Mouse (Mus musculus): Measurements from ENCODE around the gene Vmn2r97. TPM values are rescaled to one million over a fixed set of nuclear protein-coding genes. Genes with fewer than 3 reads are reported as not detected.
"Not testable (repeated sequence)": the region's sequence is repeated elsewhere in the genome, so short reads cannot be mapped to it uniquely, and the experiment has no call there.

Gene Vmn2r97
- 0.04 TPM in 1 of 2 replicates, not detected in the other for polyA plus RNA-seq (2015; fragmentation: Nextera tagmentation; extraction: Ambion mirVana)

DNA sequence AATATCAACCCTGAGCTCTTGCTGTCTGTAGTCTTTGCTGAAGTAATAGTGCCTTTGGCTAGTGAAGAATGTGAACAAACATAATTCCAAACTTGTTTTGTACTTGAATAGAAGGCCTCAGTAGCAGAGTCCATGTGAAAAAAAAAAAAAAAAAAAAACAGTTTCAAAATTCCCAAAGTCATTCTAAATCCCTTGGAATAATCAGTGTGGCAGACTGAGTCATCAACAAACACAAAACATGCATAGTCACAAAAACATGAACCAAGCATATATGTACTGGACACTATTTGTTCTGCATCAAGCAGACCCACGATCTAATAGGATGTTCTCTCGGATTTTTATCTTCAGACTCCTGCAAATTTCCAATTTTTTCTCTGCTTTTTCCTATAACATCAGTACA, at the start of gene Vmn2r97:
Gene Vmn2r97, plus strand, starts transcription at position 301 of the 400 bp plus-strand sequence.
- not testable (repeated sequence) for H3K27ac ChIP-seq; H3K4me3 ChIP-seq; H3K27me3 ChIP-seq; H3K4me2 ChIP-seq; H3K4me1 ChIP-seq; H3K36me3 ChIP-seq; H3K9me3 ChIP-seq; ATAC-seq (ENCODE audit: borderline replicate concordance, extremely low read depth, low FRiP score, low TSS enrichment); H3K9ac ChIP-seq
- WGBS = 61% methylated on average over 2 of the region's 2 CpGs

DNA sequence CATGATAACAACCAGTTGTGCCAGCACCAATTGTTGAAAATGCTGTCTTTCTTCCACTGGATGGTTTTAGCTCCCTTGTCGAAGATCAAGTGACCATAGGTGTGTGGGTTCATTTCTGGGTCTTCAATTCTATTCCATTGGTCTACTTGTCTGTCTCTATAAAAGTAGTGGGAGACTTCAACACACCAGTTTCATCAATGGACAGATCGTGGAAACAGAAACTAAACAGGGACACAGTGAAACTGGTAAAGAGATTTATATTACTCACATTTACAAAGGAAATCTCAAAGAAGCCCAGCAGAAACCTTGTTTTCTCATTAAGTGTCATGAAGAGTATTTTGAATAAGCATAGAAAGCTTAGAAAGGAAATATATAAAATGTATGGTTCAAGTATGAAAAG, 31.7 kb upstream of the Vmn2r97 start:
- H3K27ac ChIP-seq; H3K9ac ChIP-seq; H3K4me2 ChIP-seq; ATAC-seq (ENCODE audit: borderline replicate concordance, extremely low read depth, low FRiP score, low TSS enrichment); H3K9me3 ChIP-seq; H3K4me1 ChIP-seq; H3K36me3 ChIP-seq; H3K4me3 ChIP-seq; H3K27me3 ChIP-seq: not testable (repeated sequence)
- 55% methylated on average over 2 of the region's 2 CpGs for WGBS

DNA sequence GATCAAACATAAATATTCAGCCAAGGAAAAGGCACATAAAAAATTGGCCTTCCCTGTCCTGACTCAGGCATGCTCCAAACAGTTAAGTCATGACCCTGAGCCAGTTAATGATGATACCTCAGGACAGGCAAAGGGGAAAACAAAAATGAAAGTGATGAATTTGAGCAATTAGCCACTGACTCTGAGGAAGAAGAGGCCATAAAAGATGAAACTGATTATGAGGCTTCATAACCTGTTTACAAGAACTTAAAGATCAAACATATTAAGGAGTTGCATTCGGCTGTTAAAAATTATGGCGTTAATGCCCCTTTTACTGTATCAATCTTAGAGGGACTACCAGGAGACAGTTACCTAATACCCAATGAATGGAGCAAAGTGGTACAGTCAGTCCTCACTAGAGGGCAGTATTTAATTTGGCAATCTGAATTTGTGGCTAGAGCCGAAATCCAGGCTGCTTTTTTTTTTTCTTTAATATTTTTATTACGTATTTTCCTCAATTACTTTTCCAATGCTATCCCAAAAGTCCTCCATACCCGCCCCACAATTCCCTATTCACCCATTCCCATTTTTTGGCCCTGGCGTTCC, 24.3 kb upstream of the Vmn2r97 start:
- Histone ChIP-seq H3K27me3 (no peaks in the 10 kb centered on the region), H3K4me1 (no peaks in the 10 kb centered on the region), H3K9ac (no peak overlapping the region), H3K36me3 (no peaks in the 10 kb centered on the region), H3K9me3 (no peaks in the 10 kb centered on the region), H3K4me3 (no peak overlapping the region), H3K4me2 (no peak overlapping the region), H3K27ac (no peak overlapping the region)
- ATAC-seq (ENCODE audit: borderline replicate concordance, extremely low read depth, low FRiP score, low TSS enrichment) = no peak
- 78% methylated on average over 6 of the region's 6 CpGs for WGBS

DNA sequence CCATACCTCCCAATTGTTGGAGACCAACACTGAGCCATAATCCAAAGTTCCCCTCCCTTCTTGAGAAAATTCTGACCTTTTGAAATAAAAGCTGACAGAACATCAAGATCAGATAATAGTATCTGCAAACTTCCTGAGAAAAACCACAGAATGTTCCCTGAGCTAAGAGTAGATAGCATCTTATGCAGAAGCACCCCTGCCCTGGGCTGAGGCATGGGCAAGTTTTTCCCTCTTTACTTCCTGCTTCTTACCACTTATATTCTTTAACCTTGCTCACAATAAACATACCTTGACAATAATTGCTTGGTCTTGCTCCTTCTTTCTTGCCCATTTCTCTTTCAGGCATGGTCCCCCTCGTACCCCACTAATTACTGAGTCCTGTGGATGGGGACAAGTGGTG, 43.7 kb downstream of the Vmn2r97 start:
- WGBS = 53% methylated on average over 1 of the region's 1 CpGs
- H3K9ac ChIP-seq; ATAC-seq (ENCODE audit: borderline replicate concordance, extremely low read depth, low FRiP score, low TSS enrichment); H3K27ac ChIP-seq; H3K4me1 ChIP-seq; H3K4me3 ChIP-seq; H3K9me3 ChIP-seq; H3K27me3 ChIP-seq; H3K4me2 ChIP-seq; H3K36me3 ChIP-seq: not testable (repeated sequence)

DNA sequence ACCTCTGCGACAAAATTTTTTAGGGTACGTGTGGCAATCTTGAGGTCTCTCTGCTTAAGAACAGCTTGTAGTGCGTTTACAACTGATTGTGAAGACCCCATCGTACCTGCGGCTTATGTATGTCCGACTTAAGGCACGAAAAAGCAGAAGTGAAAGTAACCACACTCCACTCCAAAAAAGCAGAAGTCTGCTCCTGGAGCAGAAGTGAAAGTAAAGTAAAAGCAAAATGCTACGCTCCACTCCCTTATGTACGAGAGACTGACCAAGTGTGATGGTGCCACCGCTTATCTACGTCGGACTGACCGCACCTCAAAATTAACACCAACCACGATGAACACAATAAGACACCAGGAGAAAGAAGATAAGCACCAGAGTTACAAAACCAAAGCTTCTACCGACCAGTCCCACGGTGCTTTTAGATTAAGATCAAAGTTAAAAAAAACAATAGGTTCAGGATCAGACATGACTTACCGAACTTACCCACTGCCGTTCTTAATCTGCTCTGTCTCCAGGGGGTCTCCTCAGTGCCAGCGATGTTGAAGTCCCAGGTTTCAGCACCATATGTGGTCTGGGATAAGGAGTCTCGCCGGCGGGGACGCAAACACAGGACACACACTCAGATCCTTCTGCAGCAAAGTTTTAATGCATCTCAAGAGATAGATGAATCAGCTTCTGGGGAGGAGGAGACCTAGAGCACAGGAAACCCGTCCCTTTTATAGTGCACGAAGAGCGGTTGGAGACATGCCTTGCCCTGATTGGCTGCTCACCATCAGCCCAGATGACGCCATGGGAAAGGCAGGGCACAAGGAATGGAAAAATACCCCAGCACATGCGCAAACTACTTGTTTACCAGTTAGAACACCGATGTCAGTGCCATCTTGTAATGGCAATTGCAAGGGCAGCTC, 54.5 kb downstream of the Vmn2r97 start:
- Histone ChIP-seq H3K36me3 (no peaks in the 10 kb centered on the region), H3K9ac (no peak overlapping the region), H3K4me2 (no peak overlapping the region), H3K4me1 (no peaks in the 10 kb centered on the region), H3K9me3 (peaks cover 16% of the 10 kb centered on the region), H3K27ac (no peak overlapping the region), H3K27me3 (no peaks in the 10 kb centered on the region), H3K4me3 (no peak overlapping the region)
- no peak for ATAC-seq (ENCODE audit: borderline replicate concordance, extremely low read depth, low FRiP score, low TSS enrichment)
- 89% methylated on average over 29 of the region's 29 CpGs for WGBS

Other genes with a start within 250 kb of the Vmn2r97 start
- gene Vmn2r98, start 139.2 kb downstream of the Vmn2r97 start, polyA plus RNA-seq (2015; fragmentation: Nextera tagmentation; extraction: Ambion mirVana) = not detected in 2 replicates